Mouse (Mus musculus) effector memory CD4-positive, alpha-beta T cell, adult 5 months (primary cell): ENCODE results near the gene Gfm1. TPM values are rescaled to one million over a fixed set of nuclear protein-coding genes. Genes with fewer than 3 reads are reported as not detected.

Experiments
- polyA plus RNA-seq: library from polyadenylated mRNA; unstranded; fragments of 100-300 nt; shearing (Covaris generic); gene quantifications from one replicate; pipeline ENCODE4 v1.2.1, GENCODE M21; 2017

The Gfm1 gene
- 32.9 TPM for polyA plus RNA-seq

GRCm38 (mm10) chr3:67429999-67430380, at the start of gene Gfm1:
Gfm1 (plus strand) TSS chr3:67430096.

GRCm38 (mm10) chr3:67463450-67464372, 33.8 kb downstream of the Gfm1 start, which contains the start of gene Lxn:
Lxn (minus strand) TSS chr3:67463926.

GRCm38 (mm10) chr3:67515274-67515801, 85.4 kb downstream of the Gfm1 start, which contains the start of gene Rarres1:
Rarres1 (minus strand) TSS chr3:67515523.

Other genes starting within 250 kb of the Gfm1 start
- 4.3 TPM for gene Mlf1, start 56.0 kb upstream of the Gfm1 start, polyA plus RNA-seq
- not detected for gene Gm17402, start 54.9 kb upstream of the Gfm1 start, polyA plus RNA-seq
- 8.8 TPM for gene Lxn, start 33.8 kb downstream of the Gfm1 start, polyA plus RNA-seq
- gene Rarres1, start 85.4 kb downstream of the Gfm1 start, polyA plus RNA-seq: not detected
- 44.9 TPM for gene Mfsd1, start 152.6 kb downstream of the Gfm1 start, polyA plus RNA-seq